Mouse (Mus musculus) testis, adult 2 months (tissue): ENCODE measurements around the gene Rnf121. TPM values are rescaled to one million over a fixed set of nuclear protein-coding genes. Genes with fewer than 3 reads are reported as not detected.
A peak's percentile ranks its signal among the peaks of the same experiment; 100 is the strongest.

Source experiments
- H3K27ac ChIP-seq: fragments of 200-500 bp; 2 replicates; pipeline ENCODE4 v1.5.1; 2012; ENCODE audit warnings: low read depth, low read length; ENCODE audit not compliant: control insufficient read depth, insufficient read depth
- H3K27me3 ChIP-seq: fragments of 200-500 bp; 2 replicates; pipeline ENCODE4 v1.6.1; 2012; ENCODE audit warnings: mild to moderate bottlenecking, low read length, moderate library complexity; ENCODE audit not compliant: control insufficient read depth, insufficient read depth
- H3K36me3 ChIP-seq: fragments of 200-500 bp; 2 replicates; pipeline ENCODE4 v1.6.1; 2012; ENCODE audit warnings: mild to moderate bottlenecking, low read length; ENCODE audit not compliant: control insufficient read depth, insufficient read depth
- H3K4me1 ChIP-seq: fragments of 200-500 bp; 2 replicates; pipeline ENCODE4 v1.6.1; 2012; ENCODE audit warnings: low read length; ENCODE audit not compliant: control insufficient read depth, insufficient read depth
- H3K4me3 ChIP-seq: fragments of 200-500 bp; 2 replicates; pipeline ENCODE4 v1.5.1; 2012; ENCODE audit warnings: low read depth, mild to moderate bottlenecking, low read length, moderate library complexity, mixed read lengths; ENCODE audit not compliant: control insufficient read depth
- CTCF ChIP-seq: fragments of 200-500 bp; IDR thresholded peaks from 2 replicates; pipeline ENCODE4 v1.5.1; 2012; ENCODE audit warnings: low read depth, mild to moderate bottlenecking, inconsistent platforms, low read length, moderate library complexity; ENCODE audit not compliant: control insufficient read depth, insufficient read depth, insufficient replicate concordance
- POLR2A ChIP-seq: fragments of 200-500 bp; IDR thresholded peaks from 2 replicates; pipeline ENCODE4 v1.6.1; 2012; ENCODE audit warnings: low read depth, mild to moderate bottlenecking, inconsistent platforms, low read length, moderate library complexity; ENCODE audit not compliant: control insufficient read depth
- polyA plus RNA-seq: library from polyadenylated mRNA; depleted of rRNA; stranded (reverse); fragments of >200 nt; gene quantifications from 2 replicates; pipeline ENCODE4 v1.2.3, GENCODE M21; 2012

Gene Rnf121
- polyA plus RNA-seq, 1 experiment = 34.9 TPM

- H3K4me1 ChIP-seq = peaks cover 2% of the 10 kb centered on the region; the same call in 1 of the 2 replicates
- H3K4me3 ChIP-seq = no peak within 1 kb of the TSS
- no peaks in the 10 kb centered on the region for H3K27me3 ChIP-seq
- H3K36me3 ChIP-seq = peaks cover 5% of the 10 kb centered on the region
- no peak within 1 kb of the TSS for H3K27ac ChIP-seq
- TF ChIP-seq POLR2A (no peak), CTCF (no peak)
These were observed 17.5 kb upstream of the Rnf121 start, which contains the start of gene Trpc2 for GRCm38 (mm10) chr7:102082816-102083215. TSS of gene Trpc2 (plus strand) at chr7:102083116.

GRCm38 (mm10) chr7:102081784-102082183 lies 16.5 kb upstream of the Rnf121 start:
- no peaks in the 10 kb centered on the region for H3K27me3 ChIP-seq
- no peak overlapping the region for H3K4me3 ChIP-seq
- peaks cover 2% of the 10 kb centered on the region; the same call in 1 of the 2 replicates for H3K4me1 ChIP-seq
- TF ChIP-seq CTCF (no peak), POLR2A (no peak)
- H3K36me3 ChIP-seq = peaks cover 5% of the 10 kb centered on the region
- no peak overlapping the region for H3K27ac ChIP-seq

- H3K36me3 ChIP-seq = peaks cover 5% of the 10 kb centered on the region
- H3K4me3 ChIP-seq = no peak overlapping the region
- TF ChIP-seq POLR2A (no peak), CTCF (no peak)
- H3K4me1 ChIP-seq = no peaks in the 10 kb centered on the region; the same call in 1 of the 2 replicates
- no peak overlapping the region for H3K27ac ChIP-seq
- no peaks in the 10 kb centered on the region for H3K27me3 ChIP-seq
These were observed 15.0 kb upstream of the Rnf121 start for GRCm38 (mm10) chr7:102080311-102080710.

GRCm38 (mm10) chr7:102078517-102078916 lies 13.2 kb upstream of the Rnf121 start:
- H3K27me3 ChIP-seq = no peaks in the 10 kb centered on the region
- H3K4me3 ChIP-seq = no peak overlapping the region
- no peak overlapping the region for H3K27ac ChIP-seq
- peaks cover 7% of the 10 kb centered on the region for H3K36me3 ChIP-seq
- TF ChIP-seq CTCF (no peak), POLR2A (no peak)
- H3K4me1 ChIP-seq = no peaks in the 10 kb centered on the region; the same call in 1 of the 2 replicates

- Histone ChIP-seq H3K4me3 (no peak overlapping the region), H3K4me1 (no peaks in the 10 kb centered on the region; the same call in 1 of the 2 replicates), H3K27me3 (no peaks in the 10 kb centered on the region), H3K27ac (no peak overlapping the region), H3K36me3 (peaks cover 10% of the 10 kb centered on the region)
- peak; percentile 45; the same call in 1 of the 2 replicates for TF ChIP-seq CTCF
- no peak for TF ChIP-seq POLR2A
These were observed 11.5 kb upstream of the Rnf121 start for GRCm38 (mm10) chr7:102076714-102077296.

GRCm38 (mm10) chr7:102066363-102066762 lies 1.1 kb upstream of the Rnf121 start:
- Histone ChIP-seq H3K27ac (0 out of 2 replicates have a peak overlapping the region, but pooled peaks have one; percentile 29), H3K27me3 (no peaks in the 10 kb centered on the region), H3K4me1 (peaks cover 4% of the 10 kb centered on the region), H3K36me3 (no peaks in the 10 kb centered on the region), H3K4me3 (peak overlapping the region; percentile 76)
- TF ChIP-seq POLR2A = no peak
- TF ChIP-seq CTCF = no peak

- peak overlapping the region; percentile 87 for H3K4me3 ChIP-seq
- TF ChIP-seq POLR2A (no peak), CTCF (no peak)
- H3K27me3 ChIP-seq = no peaks in the 10 kb centered on the region
- peaks cover 4% of the 10 kb centered on the region for H3K4me1 ChIP-seq
- H3K36me3 ChIP-seq = no peaks in the 10 kb centered on the region
- H3K27ac ChIP-seq = peak overlapping the region; percentile 78
These were observed 619 bp downstream of the Rnf121 start for GRCm38 (mm10) chr7:102064655-102065045.

- no peak for TF ChIP-seq POLR2A
- no peak for TF ChIP-seq CTCF
- no peaks in the 10 kb centered on the region for H3K36me3 ChIP-seq
- H3K4me1 ChIP-seq = peaks cover 4% of the 10 kb centered on the region
- H3K27me3 ChIP-seq = no peaks in the 10 kb centered on the region
- H3K4me3 ChIP-seq = peak overlapping the region; percentile 87
- H3K27ac ChIP-seq = no peak overlapping the region
These were observed 1.4 kb downstream of the Rnf121 start for GRCm38 (mm10) chr7:102063891-102064290.
